Mouse (Mus musculus): ENCODE data around the gene Gm20388. TPM values are rescaled to one million over a fixed set of nuclear protein-coding genes. Genes with fewer than 3 reads are reported as not detected.

Gm20388 gene
- polyA plus RNA-seq, 1 experiment from 2014 or later: 2.5 TPM

DNA sequence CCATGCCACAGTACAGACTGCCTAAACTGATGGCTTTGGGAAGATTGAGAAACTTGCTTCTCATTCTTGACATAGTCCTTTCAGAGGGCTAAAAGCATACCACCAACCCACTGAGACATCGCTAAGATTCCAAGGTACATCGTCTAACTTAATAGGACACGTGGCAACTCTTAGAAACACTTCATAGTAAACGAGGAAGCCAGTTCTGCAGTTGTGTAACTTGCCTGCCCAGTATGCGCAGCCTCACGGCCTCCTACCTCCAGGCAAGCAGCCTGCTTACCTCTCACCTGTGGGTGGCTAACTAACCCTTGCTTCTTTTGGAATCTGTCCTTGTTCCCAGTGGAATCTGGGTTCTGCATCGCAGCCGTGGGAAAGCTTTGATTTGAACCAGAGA, 1998.5 kb downstream of the Gm20388 start:
- no peak for DNase-seq (ENCODE audit: low spot score)
- no peak overlapping the region for H3K4me3 ChIP-seq
- H3K36me3 ChIP-seq: no peaks in the 10 kb centered on the region
- H3K4me1 ChIP-seq: peaks cover 52% of the 10 kb centered on the region
- no peaks in the 10 kb centered on the region for H3K9me3 ChIP-seq (replicated peaks)
- H3K27ac ChIP-seq: no peak overlapping the region
- H3K27me3 ChIP-seq (ENCODE audit: low read depth, poor library complexity, severe bottlenecking): peaks cover 13% of the 10 kb centered on the region; the same call in 1 of the 2 replicates
- 74% methylated on average over 8 of the region's 8 CpGs for WGBS

DNA sequence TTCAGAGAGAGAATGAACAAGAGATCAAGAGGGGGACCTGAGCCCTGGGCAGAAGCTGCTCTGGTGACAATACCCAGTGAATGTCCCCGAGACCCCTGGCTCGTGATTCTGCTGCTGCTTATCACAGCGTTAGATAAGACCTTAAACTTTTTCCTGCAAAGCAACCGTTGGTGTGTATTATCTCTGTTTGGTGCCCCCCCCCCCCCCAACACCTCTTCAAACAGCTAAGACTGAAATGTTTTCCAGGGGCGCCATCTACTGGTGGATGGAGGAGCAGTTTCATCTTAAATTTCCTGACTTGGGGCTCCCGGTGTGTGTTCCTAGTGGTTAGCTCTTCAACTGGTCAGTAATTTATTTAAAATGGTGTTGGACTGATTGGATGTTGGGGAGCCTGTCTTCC, 1999.0 kb downstream of the Gm20388 start:
- Histone ChIP-seq H3K27me3 (ENCODE audit: low read depth, poor library complexity, severe bottlenecking) (peaks cover 13% of the 10 kb centered on the region; the same call in 1 of the 2 replicates), H3K4me3 (no peak overlapping the region), H3K9me3 (replicated peaks) (no peaks in the 10 kb centered on the region), H3K27ac (no peak overlapping the region), H3K36me3 (no peaks in the 10 kb centered on the region), H3K4me1 (peaks cover 49% of the 10 kb centered on the region)
- WGBS: 6% methylated on average over 6 of the region's 6 CpGs
- DNase-seq (ENCODE audit: low spot score): peak; percentile 76

GRCm38 (mm10) chr8:121911400-121911799, 2000.8 kb downstream of the Gm20388 start:
- no peak for DNase-seq (ENCODE audit: low spot score)
- Histone ChIP-seq H3K27ac (no peak overlapping the region), H3K9me3 (replicated peaks) (no peaks in the 10 kb centered on the region), H3K36me3 (no peaks in the 10 kb centered on the region), H3K4me1 (peaks cover 32% of the 10 kb centered on the region), H3K27me3 (ENCODE audit: low read depth, poor library complexity, severe bottlenecking) (peaks cover 13% of the 10 kb centered on the region; the same call in 1 of the 2 replicates), H3K4me3 (no peak overlapping the region)
- 88% methylated on average over 6 of the region's 6 CpGs for WGBS

DNA sequence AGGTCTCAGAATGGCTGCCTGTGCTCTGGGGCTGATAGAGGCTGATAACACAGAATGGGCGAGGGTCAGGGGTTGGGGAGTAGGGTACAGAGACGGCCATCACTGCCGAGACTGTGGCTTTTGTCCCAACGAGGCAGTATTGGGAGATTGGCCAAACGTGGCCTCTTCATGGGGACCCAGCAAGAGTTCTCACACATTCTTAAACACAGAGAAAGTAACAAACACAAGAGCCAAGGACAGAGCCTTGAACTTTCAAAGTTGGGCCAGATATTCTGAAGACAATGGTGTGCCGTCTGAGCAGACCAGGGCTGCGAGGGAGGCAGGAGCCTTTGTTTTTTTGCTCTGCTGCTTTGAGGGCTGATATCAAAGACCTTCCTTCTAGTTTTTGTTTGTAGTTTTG, 2001.3 kb downstream of the Gm20388 start:
- Histone ChIP-seq H3K9me3 (replicated peaks) (no peaks in the 10 kb centered on the region), H3K27me3 (ENCODE audit: low read depth, poor library complexity, severe bottlenecking) (peaks cover 13% of the 10 kb centered on the region; the same call in 1 of the 2 replicates), H3K4me3 (no peak overlapping the region), H3K27ac (no peak overlapping the region), H3K36me3 (no peaks in the 10 kb centered on the region), H3K4me1 (peaks cover 26% of the 10 kb centered on the region)
- WGBS: 81% methylated on average over 7 of the region's 7 CpGs
- DNase-seq (ENCODE audit: low spot score): no peak

- peaks cover 17% of the 10 kb centered on the region for H3K4me1 ChIP-seq
- no peak overlapping the region for H3K27ac ChIP-seq
- H3K4me3 ChIP-seq: no peak overlapping the region
- 78% methylated on average over 3 of the region's 3 CpGs for WGBS
- H3K27me3 ChIP-seq (ENCODE audit: low read depth, poor library complexity, severe bottlenecking): peaks cover 13% of the 10 kb centered on the region; the same call in 1 of the 2 replicates
- DNase-seq (ENCODE audit: low spot score): no peak
- no peaks in the 10 kb centered on the region for H3K36me3 ChIP-seq
- no peaks in the 10 kb centered on the region for H3K9me3 ChIP-seq (replicated peaks)
These were observed 2002.2 kb downstream of the Gm20388 start for GRCm38 (mm10) chr8:121912831-121913230.

DNA sequence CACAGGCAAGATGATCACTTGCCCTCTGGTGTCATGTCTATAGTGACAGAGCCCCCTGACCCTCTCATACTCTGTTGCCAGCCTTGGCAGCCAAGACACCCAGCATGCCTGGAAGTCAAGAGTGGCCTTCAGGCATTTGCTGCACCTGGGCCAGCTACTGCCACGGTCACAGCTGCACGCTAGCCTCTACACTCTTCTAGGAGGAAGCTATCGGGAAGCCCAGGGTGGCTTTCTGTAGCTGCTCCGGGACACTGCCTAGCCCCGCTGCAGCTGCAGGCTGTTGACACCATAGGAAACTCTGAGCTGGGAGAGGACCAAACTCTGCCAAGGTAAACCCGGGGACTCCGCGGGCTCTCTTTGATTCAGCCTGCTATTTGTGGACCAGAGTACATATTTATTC, 2002.7 kb downstream of the Gm20388 start:
- no peak overlapping the region for H3K4me3 ChIP-seq
- H3K4me1 ChIP-seq: peaks cover 12% of the 10 kb centered on the region
- no peaks in the 10 kb centered on the region for H3K9me3 ChIP-seq (replicated peaks)
- DNase-seq (ENCODE audit: low spot score): no peak
- whole genome bisulfite sequencing: 89% methylated on average over 8 of the region's 8 CpGs
- no peaks in the 10 kb centered on the region for H3K36me3 ChIP-seq
- H3K27ac ChIP-seq: no peak overlapping the region
- peaks cover 9% of the 10 kb centered on the region; the same call in 1 of the 2 replicates for H3K27me3 ChIP-seq (ENCODE audit: low read depth, poor library complexity, severe bottlenecking)

DNA sequence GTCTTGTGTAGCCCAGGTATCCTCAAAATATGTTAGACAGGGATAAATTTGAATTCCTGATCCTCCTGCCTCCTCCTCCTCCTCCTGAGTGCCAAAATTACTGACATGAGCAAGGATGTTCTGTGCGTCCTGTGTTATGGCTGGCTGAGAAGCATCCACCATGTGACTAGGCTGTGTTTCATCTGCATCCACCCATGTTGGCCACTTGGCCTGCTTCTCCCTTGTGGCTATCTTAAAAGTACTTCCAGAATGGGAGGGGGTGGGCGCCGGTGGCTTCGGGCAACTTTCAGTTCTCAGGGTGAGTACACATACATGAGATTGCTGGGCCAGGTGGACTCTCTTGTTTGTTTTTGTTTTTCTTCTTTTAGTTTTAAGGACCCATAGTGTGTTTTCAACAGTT, 2008.5 kb downstream of the Gm20388 start:
- Histone ChIP-seq H3K9me3 (replicated peaks) (no peaks in the 10 kb centered on the region), H3K4me1 (peaks cover 3% of the 10 kb centered on the region), H3K27me3 (ENCODE audit: low read depth, poor library complexity, severe bottlenecking) (no peaks in the 10 kb centered on the region), H3K36me3 (no peaks in the 10 kb centered on the region), H3K4me3 (no peak overlapping the region), H3K27ac (no peak overlapping the region)
- no peak for DNase-seq (ENCODE audit: low spot score)
- WGBS: 87% methylated on average over 4 of the region's 4 CpGs

GRCm38 (mm10) chr8:121919731-121920130, 2009.1 kb downstream of the Gm20388 start:
- H3K27ac ChIP-seq: no peak overlapping the region
- DNase-seq (ENCODE audit: low spot score): no peak
- no peaks in the 10 kb centered on the region for H3K27me3 ChIP-seq (ENCODE audit: low read depth, poor library complexity, severe bottlenecking)
- H3K4me3 ChIP-seq: no peak overlapping the region
- peaks cover 3% of the 10 kb centered on the region for H3K4me1 ChIP-seq
- H3K36me3 ChIP-seq: no peaks in the 10 kb centered on the region
- no peaks in the 10 kb centered on the region for H3K9me3 ChIP-seq (replicated peaks)
- 47% methylated on average over 3 of the region's 3 CpGs for WGBS

- H3K36me3 ChIP-seq: no peaks in the 10 kb centered on the region
- 82% methylated on average over 8 of the region's 8 CpGs for WGBS
- no peaks in the 10 kb centered on the region for H3K27me3 ChIP-seq (ENCODE audit: low read depth, poor library complexity, severe bottlenecking)
- DNase-seq (ENCODE audit: low spot score): no peak
- H3K4me3 ChIP-seq: no peak overlapping the region
- H3K27ac ChIP-seq: no peak overlapping the region
- peaks cover 3% of the 10 kb centered on the region for H3K4me1 ChIP-seq
- H3K9me3 ChIP-seq (replicated peaks): no peaks in the 10 kb centered on the region
These were observed 2010.9 kb downstream of the Gm20388 start for GRCm38 (mm10) chr8:121921582-121921981.

DNA sequence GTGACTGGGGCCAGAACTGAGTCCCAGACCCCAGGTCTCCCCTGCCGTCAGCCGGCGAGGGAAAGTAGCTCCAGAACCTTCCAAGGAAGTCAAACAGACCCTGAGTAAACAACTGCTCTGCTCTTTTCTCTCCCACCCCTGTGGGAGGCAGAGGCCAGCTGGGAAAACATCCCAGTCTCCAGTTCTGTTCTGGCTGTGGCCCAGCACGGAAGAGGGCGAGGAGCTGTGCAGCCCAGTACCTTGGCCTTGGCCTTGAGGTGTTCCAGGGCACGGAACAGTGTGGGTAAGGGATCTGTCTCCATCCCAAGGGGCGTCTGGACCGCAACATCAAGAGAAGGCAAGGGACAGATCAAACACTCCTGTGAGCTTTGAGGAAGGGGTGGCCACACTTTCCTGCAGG, 2011.5 kb downstream of the Gm20388 start:
- no peaks in the 10 kb centered on the region for H3K27me3 ChIP-seq (ENCODE audit: low read depth, poor library complexity, severe bottlenecking)
- WGBS: 76% methylated on average over 8 of the region's 8 CpGs
- H3K4me3 ChIP-seq: no peak overlapping the region
- no peaks in the 10 kb centered on the region for H3K9me3 ChIP-seq (replicated peaks)
- no peak for DNase-seq (ENCODE audit: low spot score)
- H3K27ac ChIP-seq: no peak overlapping the region
- H3K36me3 ChIP-seq: no peaks in the 10 kb centered on the region
- H3K4me1 ChIP-seq: peaks cover 3% of the 10 kb centered on the region

GRCm38 (mm10) chr8:121924681-121925080, 2014.0 kb downstream of the Gm20388 start:
- 85% methylated on average over 5 of the region's 5 CpGs for WGBS
- H3K27ac ChIP-seq: no peak overlapping the region
- H3K4me3 ChIP-seq: no peak overlapping the region
- no peaks in the 10 kb centered on the region for H3K27me3 ChIP-seq (ENCODE audit: low read depth, poor library complexity, severe bottlenecking)
- no peaks in the 10 kb centered on the region for H3K9me3 ChIP-seq (replicated peaks)
- no peaks in the 10 kb centered on the region for H3K36me3 ChIP-seq
- DNase-seq (ENCODE audit: low spot score): no peak
- peaks cover 3% of the 10 kb centered on the region for H3K4me1 ChIP-seq

DNA sequence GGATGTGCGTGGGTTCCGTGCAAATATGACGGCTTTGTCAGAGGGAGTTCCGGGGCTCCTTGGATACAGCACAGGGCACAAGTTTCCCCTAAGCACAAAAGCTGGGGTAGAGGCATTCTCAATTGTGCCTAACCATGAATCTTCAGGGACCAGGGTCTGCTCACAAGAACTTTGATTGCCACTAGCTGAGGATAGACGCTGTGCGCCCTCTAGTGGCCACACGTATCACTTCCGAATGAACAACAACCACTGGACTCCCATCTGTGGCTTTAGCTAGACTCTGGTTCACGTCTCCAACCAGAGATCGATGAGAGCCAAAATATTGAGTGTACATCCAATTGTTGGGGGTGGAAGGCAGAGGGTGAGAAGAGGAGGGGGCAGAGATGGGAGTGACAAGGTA, 2015.0 kb downstream of the Gm20388 start:
- Histone ChIP-seq H3K4me1 (peaks cover 3% of the 10 kb centered on the region; the same call in 1 of the 2 replicates), H3K9me3 (replicated peaks) (no peaks in the 10 kb centered on the region), H3K27ac (no peak overlapping the region), H3K36me3 (no peaks in the 10 kb centered on the region), H3K4me3 (no peak overlapping the region), H3K27me3 (ENCODE audit: low read depth, poor library complexity, severe bottlenecking) (no peaks in the 10 kb centered on the region)
- 36% methylated on average over 10 of the region's 10 CpGs for WGBS
- peak; percentile 89 for DNase-seq (ENCODE audit: low spot score)

DNA sequence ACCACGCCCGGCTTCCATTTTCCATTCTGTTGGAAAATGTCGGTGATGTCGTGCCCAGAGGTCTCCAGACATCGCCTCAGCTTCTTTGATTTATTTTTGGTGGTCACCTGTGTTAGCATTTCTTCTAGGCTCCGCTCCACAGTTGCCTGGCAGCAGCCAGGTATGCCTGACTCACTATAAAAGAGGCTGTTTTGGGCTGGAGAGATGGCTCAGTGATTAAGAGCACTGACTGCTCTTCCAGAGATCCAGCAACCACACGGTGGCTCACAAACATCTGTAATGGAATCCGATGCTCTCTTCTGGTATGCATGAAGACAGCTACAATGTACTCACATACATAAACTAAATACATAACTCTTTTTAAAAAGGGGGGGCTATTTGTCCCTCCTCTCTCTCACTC, 2015.6 kb downstream of the Gm20388 start:
- Histone ChIP-seq H3K4me1 (peaks cover 3% of the 10 kb centered on the region; the same call in 1 of the 2 replicates), H3K27me3 (ENCODE audit: low read depth, poor library complexity, severe bottlenecking) (no peaks in the 10 kb centered on the region), H3K4me3 (no peak overlapping the region), H3K36me3 (no peaks in the 10 kb centered on the region), H3K9me3 (replicated peaks) (no peaks in the 10 kb centered on the region), H3K27ac (no peak overlapping the region)
- 71% methylated on average over 8 of the region's 8 CpGs for WGBS
- DNase-seq (ENCODE audit: low spot score): no peak

- Histone ChIP-seq H3K4me3 (no peak overlapping the region), H3K9me3 (replicated peaks) (no peaks in the 10 kb centered on the region), H3K4me1 (no peaks in the 10 kb centered on the region), H3K36me3 (no peaks in the 10 kb centered on the region), H3K27ac (no peak overlapping the region), H3K27me3 (ENCODE audit: low read depth, poor library complexity, severe bottlenecking) (no peaks in the 10 kb centered on the region)
- WGBS: 50% methylated on average over 8 of the region's 8 CpGs
- DNase-seq (ENCODE audit: low spot score): no peak
These were observed 2016.7 kb downstream of the Gm20388 start for GRCm38 (mm10) chr8:121927316-121927715.
